Mouse (Mus musculus) embryonic facial prominence, embryonic 14.5 days (tissue): ENCODE data around the gene Homez. TPM values are rescaled to one million over a fixed set of nuclear protein-coding genes. Genes with fewer than 3 reads are reported as not detected.

Source experiments
- ATAC-seq: fragments of 200-750 bp; cut with Nextera tagmentation; 2 replicates; pipeline ENCODE4 v1.8.0; 2017; ENCODE audit warnings: low read depth, moderate number of reproducible peaks, moderate TSS enrichment
- DNase-seq: peaks from one replicate; pipeline ENCODE4 v3.0.0-alpha.2; 2015; ENCODE audit warnings: low spot score
- H3K27ac ChIP-seq: fragments of 300-500 bp; sonication (generic); replicated peaks from 2 replicates; pipeline ENCODE4 v1.5.1; 2014; ENCODE audit warnings: low read depth, mild to moderate bottlenecking, low read length, moderate library complexity
- H3K27me3 ChIP-seq: fragments of 300-500 bp; sonication (generic); replicated peaks from 2 replicates; pipeline ENCODE4 v1.6.1; 2014; ENCODE audit warnings: low read length; ENCODE audit not compliant: control insufficient read depth, insufficient read depth
- H3K36me3 ChIP-seq: fragments of 300-500 bp; sonication (generic); 2 replicates; pipeline ENCODE4 v1.6.1; 2014; ENCODE audit warnings: low read length, mixed read lengths; ENCODE audit not compliant: control insufficient read depth, insufficient read depth
- H3K4me1 ChIP-seq: fragments of 300-500 bp; sonication (generic); 2 replicates; pipeline ENCODE4 v1.6.1; 2014; ENCODE audit warnings: antibody characterized with exemption, low read length; ENCODE audit not compliant: control insufficient read depth, insufficient read depth
- H3K4me2 ChIP-seq: fragments of 300-500 bp; sonication (generic); 2 replicates; pipeline ENCODE4 v1.6.1; 2014; ENCODE audit warnings: low read depth, mild to moderate bottlenecking, low read length, moderate library complexity, mixed read lengths
- H3K4me3 ChIP-seq: fragments of 300-500 bp; sonication (generic); 2 replicates; pipeline ENCODE4 v1.5.1; 2014; ENCODE audit warnings: low read depth, mild to moderate bottlenecking, low read length
- H3K9ac ChIP-seq: fragments of 300-500 bp; sonication (generic); 2 replicates; pipeline ENCODE4 v1.6.1; 2014; ENCODE audit warnings: low read depth, mild to moderate bottlenecking, low read length, moderate library complexity, mixed read lengths
- H3K9me3 ChIP-seq: fragments of 300-500 bp; sonication (generic); 2 replicates; pipeline ENCODE4 v1.6.1; 2016; ENCODE audit warnings: low read length; ENCODE audit not compliant: control insufficient read depth
- WGBS: fragments of 180-500 bp; shearing (Covaris S2); extraction: QIAGEN DNeasy Blood & Tissue Kit; methylation state at CpG from one replicate; pipeline ENCODE4 v1.1.7; 2014; 5-methylcytosine and 5-hydroxymethylcytosine counted together
- polyA plus RNA-seq: library from polyadenylated mRNA; unstranded; fragments of >200 nt; fragmentation: Nextera tagmentation; extraction: Ambion mirVana; gene quantifications from 2 replicates; pipeline ENCODE4 v1.2.1, GENCODE M21; 2014

Homez gene
- polyA plus RNA-seq, 1 experiment from 2014 or later, result 9.1 TPM

- Histone ChIP-seq H3K27me3 (no peaks in the 10 kb centered on the region), H3K27ac (peak overlapping the region; percentile 39; the same call in 1 of the 2 replicates), H3K4me1 (no peaks in the 10 kb centered on the region), H3K4me3 (peak overlapping the region; percentile 95), H3K36me3 (no peaks in the 10 kb centered on the region), H3K4me2 (peak overlapping the region; percentile 89), H3K9me3 (no peaks in the 10 kb centered on the region), H3K9ac (peak overlapping the region; percentile 93)
- 15% methylated on average over 21 of the region's 21 CpGs for WGBS
- DNase-seq (no peak), ATAC-seq (no peak)
These were observed 6.3 kb downstream of the Homez start for GRCm38 (mm10) chr14:54864313-54865036.

GRCm38 (mm10) chr14:54863501-54864312 is 7.1 kb downstream of the Homez start:
- Histone ChIP-seq H3K4me2 (peak overlapping the region; percentile 89), H3K27me3 (no peaks in the 10 kb centered on the region), H3K4me3 (peak overlapping the region; percentile 95), H3K36me3 (no peaks in the 10 kb centered on the region), H3K9ac (peak overlapping the region; percentile 93), H3K27ac (peak overlapping the region; percentile 63), H3K4me1 (no peaks in the 10 kb centered on the region), H3K9me3 (no peaks in the 10 kb centered on the region)
- peak; percentile 100 for ATAC-seq
- under 1% methylated on average over 33 of the region's 56 CpGs for WGBS
- peak; percentile 96 for DNase-seq

- DNase-seq, result peak; percentile 31
- WGBS, result 45% methylated on average over 2 of the region's 2 CpGs
- H3K4me1 ChIP-seq, result no peaks in the 10 kb centered on the region
- no peak overlapping the region for H3K9ac ChIP-seq
- no peaks in the 10 kb centered on the region for H3K9me3 ChIP-seq
- ATAC-seq, result no peak
- no peak overlapping the region for H3K27ac ChIP-seq
- no peaks in the 10 kb centered on the region for H3K27me3 ChIP-seq
- H3K4me2 ChIP-seq, result no peak overlapping the region
- no peak overlapping the region for H3K4me3 ChIP-seq
- H3K36me3 ChIP-seq, result peaks cover 24% of the 10 kb centered on the region
These were observed 10.2 kb downstream of the Homez start for GRCm38 (mm10) chr14:54860511-54860910.

- Histone ChIP-seq H3K27me3 (no peaks in the 10 kb centered on the region), H3K4me2 (no peak overlapping the region), H3K4me3 (no peak overlapping the region), H3K4me1 (no peaks in the 10 kb centered on the region), H3K9ac (no peak overlapping the region), H3K36me3 (peaks cover 31% of the 10 kb centered on the region), H3K9me3 (no peaks in the 10 kb centered on the region), H3K27ac (no peak overlapping the region)
- DNase-seq (peak; percentile 10), ATAC-seq (no peak)
- WGBS, result 91% methylated on average over 9 of the region's 9 CpGs
These were observed 12.9 kb downstream of the Homez start for GRCm38 (mm10) chr14:54857891-54858290.

- WGBS, result 84% methylated on average over 7 of the region's 7 CpGs
- ATAC-seq, result no peak
These were observed 14.1 kb downstream of the Homez start for GRCm38 (mm10) chr14:54856703-54857102.

GRCm38 (mm10) chr14:54855726-54856125 is 15.0 kb downstream of the Homez start:
- ATAC-seq (no peak), DNase-seq (no peak)
- 94% methylated on average over 3 of the region's 3 CpGs for WGBS
- Histone ChIP-seq H3K27me3 (no peaks in the 10 kb centered on the region), H3K4me2 (no peak overlapping the region), H3K9me3 (no peaks in the 10 kb centered on the region), H3K4me1 (no peaks in the 10 kb centered on the region), H3K27ac (no peak overlapping the region), H3K36me3 (peaks cover 31% of the 10 kb centered on the region), H3K9ac (no peak overlapping the region), H3K4me3 (no peak overlapping the region)

More at GRCm38 (mm10) chr14:54856703-54857102, 14.1 kb downstream of the Homez start:
- Histone ChIP-seq H3K4me1 (no peaks in the 10 kb centered on the region), H3K4me2 (no peak overlapping the region), H3K9me3 (no peaks in the 10 kb centered on the region), H3K27me3 (no peaks in the 10 kb centered on the region), H3K4me3 (no peak overlapping the region), H3K9ac (no peak overlapping the region), H3K27ac (no peak overlapping the region), H3K36me3 (peaks cover 31% of the 10 kb centered on the region)
- DNase-seq, result no peak

GRCm38 (mm10) chr14:54843461-54843860 is 27.3 kb downstream of the Homez start:
- peak; percentile 76 for DNase-seq
- Histone ChIP-seq H3K27ac (no peak overlapping the region), H3K27me3 (no peaks in the 10 kb centered on the region), H3K9me3 (no peaks in the 10 kb centered on the region), H3K9ac (no peak overlapping the region), H3K4me1 (no peaks in the 10 kb centered on the region), H3K4me2 (no peak overlapping the region), H3K36me3 (no peaks in the 10 kb centered on the region), H3K4me3 (no peak overlapping the region)
- no peak; the same call in 1 of the 2 replicates for ATAC-seq
- WGBS, result 3% methylated on average over 4 of the region's 4 CpGs

- no peaks in the 10 kb centered on the region for H3K27me3 ChIP-seq
- DNase-seq, result no peak
- no peaks in the 10 kb centered on the region for H3K4me1 ChIP-seq
- no peak overlapping the region for H3K4me3 ChIP-seq
- no peak overlapping the region for H3K27ac ChIP-seq
- no peak overlapping the region for H3K9ac ChIP-seq
- no peaks in the 10 kb centered on the region for H3K9me3 ChIP-seq
- no peak for ATAC-seq
- H3K4me2 ChIP-seq, result no peak overlapping the region
- WGBS, result 74% methylated on average over 1 of the region's 1 CpGs
- H3K36me3 ChIP-seq, result no peaks in the 10 kb centered on the region
These were observed 47.0 kb downstream of the Homez start for GRCm38 (mm10) chr14:54823716-54824115.
